Mouse (Mus musculus): ENCODE measurements around the gene Gosr2. TPM values are rescaled to one million over a fixed set of nuclear protein-coding genes. Genes with fewer than 3 reads are reported as not detected.

The Gosr2 gene
- total RNA-seq (2014; rRNA removed): 52.8 and 55.0 TPM in 2 replicates
- polyA plus RNA-seq (2012; rRNA removed): 70.2 and 77.8 TPM in 2 replicates

- Histone ChIP-seq H3K36me3 (ENCODE audit: control insufficient read depth, insufficient read depth, low read length) (peaks cover 2% of the 10 kb centered on the region; the same call in 1 of the 2 replicates), H3K79me2 (ENCODE audit: control insufficient read depth, insufficient read depth, low read length) (peaks cover 13% of the 10 kb centered on the region; the same call in 1 of the 2 replicates), H3K4me1 (ENCODE audit: control insufficient read depth, insufficient read depth, low read length) (peaks cover 5% of the 10 kb centered on the region; the same call in 1 of the 2 replicates), H3K27me3 (ENCODE audit: control insufficient read depth, insufficient read depth, low read length) (no peaks in the 10 kb centered on the region), H3K4me3 (ENCODE audit: insufficient read depth, low read depth, low read length) (peak within 1 kb of the TSS; percentile 84), H3K9ac (ENCODE audit: low read depth, low read length) (peak within 1 kb of the TSS; percentile 90), H3K27ac (replicated peaks; ENCODE audit: insufficient read depth, low read depth, low read length) (peak within 1 kb of the TSS; percentile 94)
- DNase-seq (ENCODE audit: extremely low read depth, low read depth, low spot score): peak; percentile 80
- WGBS: under 1% methylated on average over 57 of the region's 57 CpGs
- TF ChIP-seq POLR2A (IDR thresholded peaks at IDR 0.05; ENCODE audit: extremely low read depth, insufficient read depth, low read length) (no peak; the same call in 1 of the 2 replicates), CTCF (IDR thresholded peaks at IDR 0.05; ENCODE audit: low read depth, low read length) (no peak)
Measured at GRCm38 (mm10) chr11:103697565-103698176, at the start of gene Gosr2. Gosr2 (minus strand) TSS chr11:103697898.

DNA sequence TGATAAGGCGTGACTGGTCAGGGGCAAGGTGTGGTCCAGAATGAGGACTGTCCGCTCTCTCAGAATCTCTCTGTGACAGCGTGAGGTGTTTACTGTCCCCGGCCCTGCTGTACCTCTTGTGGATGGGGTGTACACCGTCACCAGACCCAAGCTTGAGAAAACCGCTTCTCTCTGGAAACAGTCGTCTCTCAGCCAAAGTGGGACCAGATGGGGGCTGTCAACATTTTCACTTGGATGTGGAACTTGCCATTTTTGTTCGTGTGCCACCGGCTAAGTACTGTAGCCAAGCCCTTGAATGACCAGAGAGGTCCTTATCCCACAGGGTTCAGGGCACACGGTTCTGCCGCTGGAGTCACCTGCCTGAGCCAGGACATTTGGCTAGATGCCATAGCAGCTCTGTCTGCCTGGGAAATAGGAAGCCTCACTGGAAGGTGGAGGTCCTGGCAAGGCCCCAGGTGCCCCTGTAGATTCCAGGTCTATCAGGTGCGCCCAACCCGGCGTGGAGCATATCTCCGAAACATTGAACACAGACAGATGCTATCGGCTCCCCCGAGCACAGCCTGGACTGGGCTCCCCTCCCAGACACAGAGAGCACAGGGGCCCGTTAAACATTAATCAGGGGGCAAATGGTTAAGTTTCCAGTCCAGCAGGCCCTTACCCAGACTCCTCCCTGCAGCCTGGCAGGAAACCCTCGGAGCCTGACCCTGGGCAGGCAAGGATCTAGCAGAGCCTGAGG, 37.5 kb upstream of the Gosr2 start:
- H3K79me2 ChIP-seq (ENCODE audit: control insufficient read depth, insufficient read depth, low read length): no peaks in the 10 kb centered on the region
- H3K4me3 ChIP-seq (ENCODE audit: insufficient read depth, low read depth, low read length): peak overlapping the region; percentile 26; the same call in 1 of the 2 replicates
- no peaks in the 10 kb centered on the region for H3K27me3 ChIP-seq (ENCODE audit: control insufficient read depth, insufficient read depth, low read length)
- H3K4me1 ChIP-seq (ENCODE audit: control insufficient read depth, insufficient read depth, low read length): peaks cover 10% of the 10 kb centered on the region
- H3K27ac ChIP-seq (replicated peaks; ENCODE audit: insufficient read depth, low read depth, low read length): peak overlapping the region; percentile 80
- H3K9ac ChIP-seq (ENCODE audit: low read depth, low read length): peak overlapping the region; percentile 33; the same call in 1 of the 2 replicates
- 21% methylated on average over 19 of the region's 19 CpGs for WGBS
- no peaks in the 10 kb centered on the region for H3K36me3 ChIP-seq (ENCODE audit: control insufficient read depth, insufficient read depth, low read length)
- DNase-seq (ENCODE audit: extremely low read depth, low read depth, low spot score): peak; percentile 90
- no peak for TF ChIP-seq POLR2A (IDR thresholded peaks at IDR 0.05; ENCODE audit: extremely low read depth, insufficient read depth, low read length)
- no peak for TF ChIP-seq CTCF (IDR thresholded peaks at IDR 0.05; ENCODE audit: low read depth, low read length)

- Histone ChIP-seq H3K79me2 (ENCODE audit: control insufficient read depth, insufficient read depth, low read length) (no peaks in the 10 kb centered on the region), H3K4me1 (ENCODE audit: control insufficient read depth, insufficient read depth, low read length) (peaks cover 10% of the 10 kb centered on the region), H3K36me3 (ENCODE audit: control insufficient read depth, insufficient read depth, low read length) (no peaks in the 10 kb centered on the region), H3K4me3 (ENCODE audit: insufficient read depth, low read depth, low read length) (no peak overlapping the region), H3K27ac (replicated peaks; ENCODE audit: insufficient read depth, low read depth, low read length) (peak overlapping the region; percentile 80), H3K27me3 (ENCODE audit: control insufficient read depth, insufficient read depth, low read length) (no peaks in the 10 kb centered on the region), H3K9ac (ENCODE audit: low read depth, low read length) (peak overlapping the region; percentile 33; the same call in 1 of the 2 replicates)
- DNase-seq (ENCODE audit: extremely low read depth, low read depth, low spot score): peak; percentile 90
- WGBS: 24% methylated on average over 5 of the region's 5 CpGs
- no peak for TF ChIP-seq POLR2A (IDR thresholded peaks at IDR 0.05; ENCODE audit: extremely low read depth, insufficient read depth, low read length)
- no peak for TF ChIP-seq CTCF (IDR thresholded peaks at IDR 0.05; ENCODE audit: low read depth, low read length)
Measured at GRCm38 (mm10) chr11:103734411-103735045, 36.8 kb upstream of the Gosr2 start.

- no peak overlapping the region for H3K27ac ChIP-seq (replicated peaks; ENCODE audit: insufficient read depth, low read depth, low read length)
- no peak for TF ChIP-seq POLR2A (IDR thresholded peaks at IDR 0.05; ENCODE audit: extremely low read depth, insufficient read depth, low read length)
- TF ChIP-seq CTCF (IDR thresholded peaks at IDR 0.05; ENCODE audit: low read depth, low read length): no peak
- H3K4me1 ChIP-seq (ENCODE audit: control insufficient read depth, insufficient read depth, low read length): peaks cover 10% of the 10 kb centered on the region
- H3K4me3 ChIP-seq (ENCODE audit: insufficient read depth, low read depth, low read length): no peak overlapping the region
- H3K79me2 ChIP-seq (ENCODE audit: control insufficient read depth, insufficient read depth, low read length): no peaks in the 10 kb centered on the region
- H3K9ac ChIP-seq (ENCODE audit: low read depth, low read length): no peak overlapping the region
- WGBS: 81% methylated on average over 2 of the region's 2 CpGs
- no peaks in the 10 kb centered on the region for H3K36me3 ChIP-seq (ENCODE audit: control insufficient read depth, insufficient read depth, low read length)
- no peaks in the 10 kb centered on the region for H3K27me3 ChIP-seq (ENCODE audit: control insufficient read depth, insufficient read depth, low read length)
- no peak for DNase-seq (ENCODE audit: extremely low read depth, low read depth, low spot score)
Measured at GRCm38 (mm10) chr11:103733961-103734360, 36.3 kb upstream of the Gosr2 start.

DNA sequence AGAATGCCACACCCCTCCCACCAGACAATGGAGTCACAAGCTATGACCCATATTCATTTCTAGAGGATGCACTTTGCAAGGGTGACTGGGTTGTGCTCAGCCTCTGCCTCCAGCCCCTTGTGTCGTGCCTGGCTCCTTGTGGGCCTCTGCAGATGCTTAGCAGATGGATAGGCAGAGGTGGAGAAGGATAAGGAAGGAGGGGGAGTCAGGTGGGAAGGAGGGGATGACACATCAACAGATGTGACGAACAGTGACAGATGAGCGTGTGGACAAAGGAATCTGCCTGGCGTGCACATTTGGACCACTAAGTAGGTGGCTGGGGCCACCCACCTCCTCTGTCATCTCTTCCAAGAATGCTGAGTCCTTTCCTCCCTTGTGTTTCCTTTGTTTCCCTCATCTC, 35.4 kb upstream of the Gosr2 start:
- no peak overlapping the region for H3K4me3 ChIP-seq (ENCODE audit: insufficient read depth, low read depth, low read length)
- H3K4me1 ChIP-seq (ENCODE audit: control insufficient read depth, insufficient read depth, low read length): peaks cover 10% of the 10 kb centered on the region
- WGBS: 79% methylated on average over 4 of the region's 4 CpGs
- no peaks in the 10 kb centered on the region for H3K27me3 ChIP-seq (ENCODE audit: control insufficient read depth, insufficient read depth, low read length)
- no peak overlapping the region for H3K9ac ChIP-seq (ENCODE audit: low read depth, low read length)
- no peak overlapping the region for H3K27ac ChIP-seq (replicated peaks; ENCODE audit: insufficient read depth, low read depth, low read length)
- H3K79me2 ChIP-seq (ENCODE audit: control insufficient read depth, insufficient read depth, low read length): no peaks in the 10 kb centered on the region
- no peak for DNase-seq (ENCODE audit: extremely low read depth, low read depth, low spot score)
- no peaks in the 10 kb centered on the region for H3K36me3 ChIP-seq (ENCODE audit: control insufficient read depth, insufficient read depth, low read length)
- TF ChIP-seq POLR2A (IDR thresholded peaks at IDR 0.05; ENCODE audit: extremely low read depth, insufficient read depth, low read length) (no peak), CTCF (IDR thresholded peaks at IDR 0.05; ENCODE audit: low read depth, low read length) (no peak)
